Mouse (Mus musculus): ENCODE measurements around the gene Pou6f2. TPM values are rescaled to one million over a fixed set of nuclear protein-coding genes. Genes with fewer than 3 reads are reported as not detected.

Gene Pou6f2
- 25.3 and 27.5 TPM in 2 replicates for polyA plus RNA-seq (2015; fragmentation: Nextera tagmentation; extraction: Ambion mirVana)

- no peaks in the 10 kb centered on the region for H3K36me3 ChIP-seq
- H3K9me3 ChIP-seq: no peaks in the 10 kb centered on the region
- no peak within 1 kb of the TSS for H3K9ac ChIP-seq (replicated peaks)
- no peak for ATAC-seq
- H3K27ac ChIP-seq: no peak within 1 kb of the TSS
- no peak within 1 kb of the TSS for H3K4me3 ChIP-seq (replicated peaks)
- 87% methylated on average over 6 of the region's 6 CpGs for WGBS
- no peak within 1 kb of the TSS for H3K4me2 ChIP-seq (replicated peaks)
- H3K4me1 ChIP-seq (replicated peaks): no peaks in the 10 kb centered on the region
- no peaks in the 10 kb centered on the region for H3K27me3 ChIP-seq
These were observed at the start of gene Pou6f2 for GRCm38 (mm10) chr13:18397586-18397985. Gene Pou6f2 (minus strand): TSS chr13:18397686.

DNA sequence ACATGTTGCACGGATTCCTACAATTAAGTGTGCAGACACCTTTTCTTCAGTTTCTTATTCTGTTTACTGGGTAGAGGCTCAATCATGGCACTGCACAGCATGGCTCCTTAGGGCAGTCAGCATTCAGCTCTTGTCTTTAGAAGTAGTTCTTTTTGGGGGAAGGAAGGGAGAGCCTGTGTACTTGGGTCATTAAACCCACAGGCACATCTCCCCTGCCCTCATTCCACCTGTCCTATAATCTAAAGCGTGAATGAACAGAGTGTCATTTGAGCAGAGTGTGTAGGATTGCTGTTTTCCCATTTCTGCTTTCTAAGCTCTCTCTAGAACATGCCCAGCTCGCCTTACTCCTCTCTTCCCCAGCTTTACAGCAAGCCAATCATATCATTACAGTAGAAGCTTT is 42.4 kb upstream of the Pou6f2 start:
- ATAC-seq: no peak
- H3K4me3 ChIP-seq (replicated peaks): no peak overlapping the region
- WGBS: 78% methylated on average over 3 of the region's 3 CpGs
- no peaks in the 10 kb centered on the region for H3K4me1 ChIP-seq (replicated peaks)
- no peak overlapping the region for H3K9ac ChIP-seq (replicated peaks)
- no peaks in the 10 kb centered on the region for H3K27me3 ChIP-seq
- H3K36me3 ChIP-seq: no peaks in the 10 kb centered on the region
- H3K9me3 ChIP-seq: no peaks in the 10 kb centered on the region
- H3K4me2 ChIP-seq (replicated peaks): no peak overlapping the region
- no peak overlapping the region for H3K27ac ChIP-seq

GRCm38 (mm10) chr13:18387673-18388072 is 9.8 kb downstream of the Pou6f2 start:
- Histone ChIP-seq H3K4me2 (replicated peaks) (no peak overlapping the region), H3K9me3 (no peaks in the 10 kb centered on the region), H3K9ac (replicated peaks) (no peak overlapping the region), H3K4me3 (replicated peaks) (no peak overlapping the region), H3K27me3 (no peaks in the 10 kb centered on the region), H3K4me1 (replicated peaks) (no peaks in the 10 kb centered on the region), H3K36me3 (no peaks in the 10 kb centered on the region), H3K27ac (no peak overlapping the region)
- ATAC-seq: no peak
- 87% methylated on average over 4 of the region's 4 CpGs for WGBS

- 37% methylated on average over 2 of the region's 2 CpGs for WGBS
- ATAC-seq: no peak
- no peak overlapping the region for H3K9ac ChIP-seq (replicated peaks)
- H3K27me3 ChIP-seq: no peaks in the 10 kb centered on the region
- no peaks in the 10 kb centered on the region for H3K36me3 ChIP-seq
- H3K9me3 ChIP-seq: no peaks in the 10 kb centered on the region
- H3K4me3 ChIP-seq (replicated peaks): no peak overlapping the region
- no peak overlapping the region for H3K4me2 ChIP-seq (replicated peaks)
- H3K4me1 ChIP-seq (replicated peaks): 0 out of 2 replicates have a peak, but pooled peaks cover 5% of the 10 kb centered on the region
- H3K27ac ChIP-seq: no peak overlapping the region
These were observed 34.1 kb downstream of the Pou6f2 start for GRCm38 (mm10) chr13:18363373-18363772.

DNA sequence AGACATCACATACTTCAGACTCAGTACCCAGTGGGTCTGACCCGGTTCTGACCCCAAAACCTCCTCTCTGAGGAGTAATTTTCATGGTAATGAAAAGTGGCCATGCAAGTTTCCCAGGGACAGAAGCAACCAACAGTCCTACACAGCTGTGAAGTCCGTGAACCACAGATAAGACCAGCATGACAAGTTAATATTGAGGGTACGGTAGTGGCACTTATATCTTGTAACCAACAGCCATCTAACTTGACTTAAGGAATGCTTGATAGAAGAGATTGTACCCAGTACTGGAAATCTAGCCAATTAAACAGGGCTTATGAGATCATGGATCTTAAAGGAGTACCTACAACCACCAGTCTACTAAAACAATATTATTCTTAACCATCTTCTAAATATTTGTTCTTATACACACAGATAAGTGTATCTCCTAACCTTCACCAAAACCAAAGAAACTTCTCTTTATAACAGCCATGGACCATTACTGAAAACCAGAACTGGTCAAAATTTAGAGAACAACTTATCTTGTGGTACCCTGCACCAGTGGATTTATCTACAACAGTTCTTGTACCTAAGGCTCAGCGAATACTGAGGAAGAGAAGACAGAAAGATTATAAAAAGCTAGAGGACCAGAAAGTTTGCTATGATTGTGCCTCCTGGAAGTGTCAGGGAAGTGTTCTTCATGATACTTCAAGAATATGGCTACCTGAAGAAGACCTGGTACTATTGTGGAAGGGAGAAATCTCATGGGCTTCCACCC is 52.7 kb downstream of the Pou6f2 start:
- no peak for ATAC-seq
- no peak overlapping the region for H3K4me2 ChIP-seq (replicated peaks)
- 84% methylated on average over 4 of the region's 4 CpGs for WGBS

DNA sequence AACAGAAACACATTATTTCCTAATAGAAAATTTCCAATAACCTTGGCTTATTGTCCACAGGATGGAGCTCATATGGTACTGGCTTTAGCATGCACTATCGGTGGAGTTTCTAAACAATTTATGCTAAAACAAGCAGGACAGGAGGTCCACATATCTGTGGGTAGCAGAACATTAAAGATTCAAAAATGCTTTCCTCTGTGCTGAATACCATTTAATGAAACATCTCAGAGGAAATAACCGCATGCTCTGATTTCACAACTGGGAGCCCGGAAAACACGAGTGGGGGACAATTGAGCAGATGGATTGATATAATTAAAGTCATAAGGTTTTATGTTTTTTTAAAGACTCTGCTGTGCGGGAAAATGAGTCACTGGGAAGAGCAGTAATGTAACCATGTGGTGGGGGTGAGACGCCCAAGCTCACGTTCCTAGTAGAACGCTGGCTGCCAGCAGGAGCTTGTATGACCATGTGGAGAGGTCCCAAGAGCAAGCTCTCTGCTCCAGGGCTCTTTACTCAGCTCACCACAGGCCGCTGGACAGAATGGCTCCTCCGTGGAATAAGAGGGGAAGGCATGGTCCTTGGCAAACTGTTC is 58.5 kb downstream of the Pou6f2 start:
- H3K36me3 ChIP-seq: no peaks in the 10 kb centered on the region
- H3K4me1 ChIP-seq (replicated peaks): peaks cover 11% of the 10 kb centered on the region
- WGBS: 79% methylated on average over 10 of the region's 10 CpGs
- H3K27me3 ChIP-seq: no peaks in the 10 kb centered on the region
- no peak overlapping the region for H3K9ac ChIP-seq (replicated peaks)
- no peak overlapping the region for H3K4me3 ChIP-seq (replicated peaks)
- H3K27ac ChIP-seq: no peak overlapping the region
- no peak overlapping the region for H3K4me2 ChIP-seq (replicated peaks)
- H3K9me3 ChIP-seq: no peaks in the 10 kb centered on the region
- no peak for ATAC-seq

More for the DNA sequence above, 52.7 kb downstream of the Pou6f2 start:
- Histone ChIP-seq H3K9ac (replicated peaks) (no peak overlapping the region), H3K36me3 (no peaks in the 10 kb centered on the region), H3K27me3 (no peaks in the 10 kb centered on the region), H3K9me3 (no peaks in the 10 kb centered on the region), H3K27ac (no peak overlapping the region), H3K4me3 (replicated peaks) (no peak overlapping the region), H3K4me1 (replicated peaks) (no peaks in the 10 kb centered on the region)

GRCm38 (mm10) chr13:18338022-18338421 is 59.5 kb downstream of the Pou6f2 start:
- ATAC-seq: no peak
- no peak overlapping the region for H3K4me2 ChIP-seq (replicated peaks)
- H3K9ac ChIP-seq (replicated peaks): no peak overlapping the region
- no peak overlapping the region for H3K4me3 ChIP-seq (replicated peaks)
- no peaks in the 10 kb centered on the region for H3K36me3 ChIP-seq
- peaks cover 11% of the 10 kb centered on the region for H3K4me1 ChIP-seq (replicated peaks)
- no peaks in the 10 kb centered on the region for H3K27me3 ChIP-seq
- no peak overlapping the region for H3K27ac ChIP-seq
- WGBS: 81% methylated on average over 2 of the region's 2 CpGs
- H3K9me3 ChIP-seq: no peaks in the 10 kb centered on the region

GRCm38 (mm10) chr13:18334035-18334434 is 63.5 kb downstream of the Pou6f2 start:
- WGBS: 93% methylated on average over 4 of the region's 4 CpGs

DNA sequence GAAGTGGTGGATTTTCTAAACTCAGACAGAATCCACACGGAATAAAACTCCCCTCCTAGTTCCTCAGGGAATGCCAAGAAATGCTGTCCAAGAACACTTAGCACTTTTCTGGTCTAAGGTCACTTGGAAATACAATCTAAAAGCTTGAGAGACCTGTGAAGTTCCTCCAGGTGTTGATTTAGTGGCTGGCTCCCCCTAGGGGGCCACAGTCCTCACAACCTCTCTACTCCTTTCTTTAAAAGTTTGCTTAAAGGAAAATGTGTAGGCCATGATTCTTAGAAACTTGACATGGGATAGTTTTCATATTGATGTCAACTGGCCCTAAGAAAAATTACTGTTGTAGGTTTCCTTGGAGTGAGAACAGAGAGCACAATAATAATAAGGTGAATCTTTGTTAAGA is 64.9 kb downstream of the Pou6f2 start:
- ATAC-seq: no peak
- Histone ChIP-seq H3K36me3 (no peaks in the 10 kb centered on the region), H3K4me2 (replicated peaks) (no peak overlapping the region), H3K9ac (replicated peaks) (no peak overlapping the region), H3K4me1 (replicated peaks) (peaks cover 10% of the 10 kb centered on the region; the same call in 1 of the 2 replicates), H3K4me3 (replicated peaks) (no peak overlapping the region), H3K27ac (no peak overlapping the region), H3K27me3 (no peaks in the 10 kb centered on the region), H3K9me3 (no peaks in the 10 kb centered on the region)
- WGBS: 50% methylated on average over 1 of the region's 1 CpGs

More at GRCm38 (mm10) chr13:18334035-18334434, 63.5 kb downstream of the Pou6f2 start:
- no peaks in the 10 kb centered on the region for H3K27me3 ChIP-seq
- H3K9me3 ChIP-seq: no peaks in the 10 kb centered on the region
- H3K36me3 ChIP-seq: no peaks in the 10 kb centered on the region
- no peak overlapping the region for H3K9ac ChIP-seq (replicated peaks)
- H3K4me1 ChIP-seq (replicated peaks): peaks cover 11% of the 10 kb centered on the region; the same call in 1 of the 2 replicates
- H3K27ac ChIP-seq: no peak overlapping the region
- no peak overlapping the region for H3K4me2 ChIP-seq (replicated peaks)
- H3K4me3 ChIP-seq (replicated peaks): no peak overlapping the region
- no peak for ATAC-seq

DNA sequence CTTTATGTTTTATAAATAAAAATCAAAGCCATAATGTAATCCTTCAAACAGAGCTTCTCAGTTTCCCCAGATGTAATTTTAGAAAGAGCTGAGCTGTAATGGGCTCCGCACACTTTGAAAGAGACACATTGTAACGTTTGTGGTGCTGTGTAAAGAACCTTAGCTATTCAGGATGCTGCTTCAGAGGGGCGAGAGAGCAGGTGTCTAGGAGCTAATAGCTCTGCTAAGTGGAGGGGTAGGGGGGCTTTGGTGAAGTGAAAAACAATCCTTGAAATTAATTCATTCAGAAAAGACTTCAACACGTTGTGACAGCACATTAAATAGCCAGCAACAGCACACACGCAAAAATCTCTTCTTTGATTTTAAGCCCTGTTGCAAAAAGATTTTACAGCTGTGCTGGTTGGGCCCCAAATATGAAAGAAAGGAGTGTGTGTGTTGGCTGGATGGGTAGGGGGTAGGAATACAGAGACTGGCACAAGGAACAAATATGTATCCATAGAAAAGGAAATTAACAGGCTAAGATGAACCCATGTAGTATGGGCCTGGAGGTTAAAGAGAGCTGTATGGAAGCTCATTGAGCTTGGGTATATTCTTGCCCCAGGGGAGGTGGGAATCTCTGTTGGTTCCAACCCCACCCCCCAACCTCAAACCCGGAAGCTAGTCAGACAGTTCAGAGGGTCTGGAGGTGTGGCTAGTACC is 73.4 kb downstream of the Pou6f2 start:
- 27% methylated on average over 6 of the region's 6 CpGs for WGBS
- Histone ChIP-seq H3K27ac (peak overlapping the region; percentile 75), H3K4me2 (replicated peaks) (no peak overlapping the region), H3K27me3 (no peaks in the 10 kb centered on the region), H3K36me3 (no peaks in the 10 kb centered on the region), H3K4me1 (replicated peaks) (peaks cover 21% of the 10 kb centered on the region), H3K4me3 (replicated peaks) (no peak overlapping the region), H3K9ac (replicated peaks) (no peak overlapping the region), H3K9me3 (no peaks in the 10 kb centered on the region)
- peak; percentile 78 for ATAC-seq

GRCm38 (mm10) chr13:18323407-18323806 is 74.1 kb downstream of the Pou6f2 start:
- H3K4me2 ChIP-seq (replicated peaks): no peak overlapping the region; the same call in 1 of the 2 replicates
- H3K9ac ChIP-seq (replicated peaks): no peak overlapping the region
- WGBS: 48% methylated on average over 8 of the region's 8 CpGs
- H3K4me3 ChIP-seq (replicated peaks): no peak overlapping the region
- H3K27me3 ChIP-seq: no peaks in the 10 kb centered on the region
- peaks cover 21% of the 10 kb centered on the region for H3K4me1 ChIP-seq (replicated peaks)
- no peaks in the 10 kb centered on the region for H3K9me3 ChIP-seq
- H3K27ac ChIP-seq: peak overlapping the region; percentile 75
- ATAC-seq: peak; percentile 81
- H3K36me3 ChIP-seq: no peaks in the 10 kb centered on the region

DNA sequence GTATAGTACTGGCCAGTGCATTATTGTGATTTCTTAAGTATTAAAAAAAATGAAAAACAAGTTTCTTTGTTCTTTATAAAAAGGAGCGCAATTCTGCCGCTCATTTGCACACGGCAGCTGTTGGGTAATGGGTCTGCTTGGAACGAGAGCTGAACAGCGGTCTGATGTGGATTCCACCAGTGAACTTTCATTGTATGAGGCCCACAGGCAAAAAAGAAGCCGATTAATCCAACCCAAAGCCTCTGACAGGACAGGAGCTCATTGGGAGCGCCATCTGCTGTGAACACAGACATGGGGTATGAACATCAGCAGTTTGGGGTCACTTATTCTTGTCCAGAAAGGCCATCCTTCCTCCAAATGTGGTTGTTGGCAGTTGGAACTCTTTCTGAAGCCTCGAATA is 84.9 kb downstream of the Pou6f2 start:
- no peak for ATAC-seq
- Histone ChIP-seq H3K9me3 (no peaks in the 10 kb centered on the region), H3K36me3 (no peaks in the 10 kb centered on the region), H3K27ac (no peak overlapping the region; the same call in 1 of the 2 replicates), H3K27me3 (no peaks in the 10 kb centered on the region), H3K9ac (replicated peaks) (no peak overlapping the region), H3K4me3 (replicated peaks) (no peak overlapping the region), H3K4me2 (replicated peaks) (no peak overlapping the region), H3K4me1 (replicated peaks) (peaks cover 21% of the 10 kb centered on the region)
- WGBS: 46% methylated on average over 8 of the region's 8 CpGs

Measured in midbrain, embryonic 13.5 days (tissue).